Mouse (Mus musculus): ENCODE measurements around the gene Epha3. TPM values are rescaled to one million over a fixed set of nuclear protein-coding genes. Genes with fewer than 3 reads are reported as not detected.
A peak's percentile ranks its signal among the peaks of the same experiment; 100 is the strongest.

Gene Epha3
- 1.0 and 1.6 TPM in 2 replicates for polyA plus RNA-seq (2012; rRNA removed)

GRCm38 (mm10) chr16:63863913-63864330 is at the start of gene Epha3:
Epha3 (minus strand) TSS chr16:63864175.
- no peak within 1 kb of the TSS for H3K27ac ChIP-seq (ENCODE audit: control insufficient read depth, insufficient read depth, low read depth, low read length)
- no peaks in the 10 kb centered on the region for H3K36me3 ChIP-seq (ENCODE audit: control insufficient read depth, insufficient read depth, low read length)
- H3K4me3 ChIP-seq (ENCODE audit: control insufficient read depth, low read depth, low read length) = peak within 1 kb of the TSS; percentile 69
- H3K27me3 ChIP-seq (ENCODE audit: control insufficient read depth, insufficient read depth, low read length) = no peaks in the 10 kb centered on the region
- TF ChIP-seq POLR2A (IDR thresholded peaks at IDR 0.05; ENCODE audit: control insufficient read depth, low read depth, low read length) (no peak), CTCF (IDR thresholded peaks at IDR 0.05; ENCODE audit: control insufficient read depth, insufficient read depth, insufficient replicate concordance, low read depth, low read length) (no peak)
- peaks cover 2% of the 10 kb centered on the region for H3K4me1 ChIP-seq (ENCODE audit: control insufficient read depth, insufficient read depth, low read length)

- no peaks in the 10 kb centered on the region for H3K36me3 ChIP-seq (ENCODE audit: control insufficient read depth, insufficient read depth, low read length)
- no peaks in the 10 kb centered on the region for H3K27me3 ChIP-seq (ENCODE audit: control insufficient read depth, insufficient read depth, low read length)
- no peak for TF ChIP-seq CTCF (IDR thresholded peaks at IDR 0.05; ENCODE audit: control insufficient read depth, insufficient read depth, insufficient replicate concordance, low read depth, low read length)
- TF ChIP-seq POLR2A (IDR thresholded peaks at IDR 0.05; ENCODE audit: control insufficient read depth, low read depth, low read length) = no peak
- H3K4me3 ChIP-seq (ENCODE audit: control insufficient read depth, low read depth, low read length) = no peak overlapping the region
- no peak overlapping the region for H3K27ac ChIP-seq (ENCODE audit: control insufficient read depth, insufficient read depth, low read depth, low read length)
- H3K4me1 ChIP-seq (ENCODE audit: control insufficient read depth, insufficient read depth, low read length) = 0 out of 2 replicates have a peak, but pooled peaks cover 2% of the 10 kb centered on the region
Measured at GRCm38 (mm10) chr16:63903425-63903824, 39.5 kb upstream of the Epha3 start.

DNA sequence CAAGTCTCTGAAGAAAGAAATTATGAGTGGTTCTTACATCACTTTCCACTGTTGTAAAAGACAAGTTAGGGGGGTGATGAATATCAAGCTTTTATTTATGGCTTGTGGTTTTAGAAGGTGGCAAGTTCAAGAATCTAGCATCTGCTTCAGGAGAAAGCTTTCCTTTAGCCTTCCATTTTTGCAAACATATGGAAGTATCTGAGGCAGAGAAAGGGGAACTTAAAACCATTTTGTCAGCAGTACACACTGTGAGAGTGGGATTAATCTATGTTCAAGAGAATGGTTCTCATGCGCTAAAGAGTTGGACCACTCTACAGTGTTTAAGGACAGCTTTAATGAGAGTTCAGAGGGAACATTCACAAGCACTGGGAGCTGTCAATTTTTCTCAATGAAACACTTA is 17.2 kb upstream of the Epha3 start:
- Histone ChIP-seq H3K27me3 (ENCODE audit: control insufficient read depth, insufficient read depth, low read length) (no peaks in the 10 kb centered on the region), H3K4me1 (ENCODE audit: control insufficient read depth, insufficient read depth, low read length) (no peaks in the 10 kb centered on the region), H3K36me3 (ENCODE audit: control insufficient read depth, insufficient read depth, low read length) (no peaks in the 10 kb centered on the region), H3K4me3 (ENCODE audit: control insufficient read depth, low read depth, low read length) (no peak overlapping the region), H3K27ac (ENCODE audit: control insufficient read depth, insufficient read depth, low read depth, low read length) (no peak overlapping the region)
- TF ChIP-seq POLR2A (IDR thresholded peaks at IDR 0.05; ENCODE audit: control insufficient read depth, low read depth, low read length) (no peak), CTCF (IDR thresholded peaks at IDR 0.05; ENCODE audit: control insufficient read depth, insufficient read depth, insufficient replicate concordance, low read depth, low read length) (no peak)

DNA sequence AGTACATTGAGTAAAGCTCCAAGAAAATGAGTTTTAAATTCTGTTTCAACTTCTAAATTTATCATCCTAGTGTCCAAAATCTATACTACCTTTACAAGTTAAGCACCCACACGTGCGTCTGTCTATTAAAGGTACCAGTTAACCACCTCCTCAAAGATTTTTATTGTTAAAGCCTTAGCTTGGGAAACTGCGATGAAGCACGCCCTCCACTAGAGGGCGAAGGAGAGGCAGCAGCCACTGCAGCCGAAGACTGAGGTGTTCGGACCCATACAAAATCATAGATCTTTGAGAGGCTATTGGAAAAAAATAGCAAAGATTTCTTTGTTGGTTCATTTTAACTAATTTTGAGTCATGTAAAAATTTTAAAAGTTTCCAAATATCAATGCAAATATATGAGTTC is 8.3 kb upstream of the Epha3 start:
- Histone ChIP-seq H3K4me1 (ENCODE audit: control insufficient read depth, insufficient read depth, low read length) (no peaks in the 10 kb centered on the region), H3K4me3 (ENCODE audit: control insufficient read depth, low read depth, low read length) (no peak overlapping the region), H3K27ac (ENCODE audit: control insufficient read depth, insufficient read depth, low read depth, low read length) (no peak overlapping the region), H3K27me3 (ENCODE audit: control insufficient read depth, insufficient read depth, low read length) (no peaks in the 10 kb centered on the region), H3K36me3 (ENCODE audit: control insufficient read depth, insufficient read depth, low read length) (no peaks in the 10 kb centered on the region)
- TF ChIP-seq POLR2A (IDR thresholded peaks at IDR 0.05; ENCODE audit: control insufficient read depth, low read depth, low read length) (no peak), CTCF (IDR thresholded peaks at IDR 0.05; ENCODE audit: control insufficient read depth, insufficient read depth, insufficient replicate concordance, low read depth, low read length) (peak; percentile 89)

- Histone ChIP-seq H3K4me3 (ENCODE audit: control insufficient read depth, low read depth, low read length) (peak overlapping the region; percentile 69), H3K36me3 (ENCODE audit: control insufficient read depth, insufficient read depth, low read length) (no peaks in the 10 kb centered on the region), H3K27ac (ENCODE audit: control insufficient read depth, insufficient read depth, low read depth, low read length) (no peak overlapping the region), H3K4me1 (ENCODE audit: control insufficient read depth, insufficient read depth, low read length) (peaks cover 2% of the 10 kb centered on the region), H3K27me3 (ENCODE audit: control insufficient read depth, insufficient read depth, low read length) (no peaks in the 10 kb centered on the region)
- no peak for TF ChIP-seq POLR2A (IDR thresholded peaks at IDR 0.05; ENCODE audit: control insufficient read depth, low read depth, low read length)
- no peak for TF ChIP-seq CTCF (IDR thresholded peaks at IDR 0.05; ENCODE audit: control insufficient read depth, insufficient read depth, insufficient replicate concordance, low read depth, low read length)
Measured at GRCm38 (mm10) chr16:63864463-63864976, 545 bp upstream of the Epha3 start.

GRCm38 (mm10) chr16:63863181-63863580 is 794 bp downstream of the Epha3 start:
- Histone ChIP-seq H3K4me3 (ENCODE audit: control insufficient read depth, low read depth, low read length) (0 out of 2 replicates have a peak overlapping the region, but pooled peaks have one; percentile 17), H3K27me3 (ENCODE audit: control insufficient read depth, insufficient read depth, low read length) (no peaks in the 10 kb centered on the region), H3K4me1 (ENCODE audit: control insufficient read depth, insufficient read depth, low read length) (peaks cover 2% of the 10 kb centered on the region), H3K27ac (ENCODE audit: control insufficient read depth, insufficient read depth, low read depth, low read length) (no peak overlapping the region), H3K36me3 (ENCODE audit: control insufficient read depth, insufficient read depth, low read length) (no peaks in the 10 kb centered on the region)
- TF ChIP-seq CTCF (IDR thresholded peaks at IDR 0.05; ENCODE audit: control insufficient read depth, insufficient read depth, insufficient replicate concordance, low read depth, low read length) (no peak), POLR2A (IDR thresholded peaks at IDR 0.05; ENCODE audit: control insufficient read depth, low read depth, low read length) (no peak)

DNA sequence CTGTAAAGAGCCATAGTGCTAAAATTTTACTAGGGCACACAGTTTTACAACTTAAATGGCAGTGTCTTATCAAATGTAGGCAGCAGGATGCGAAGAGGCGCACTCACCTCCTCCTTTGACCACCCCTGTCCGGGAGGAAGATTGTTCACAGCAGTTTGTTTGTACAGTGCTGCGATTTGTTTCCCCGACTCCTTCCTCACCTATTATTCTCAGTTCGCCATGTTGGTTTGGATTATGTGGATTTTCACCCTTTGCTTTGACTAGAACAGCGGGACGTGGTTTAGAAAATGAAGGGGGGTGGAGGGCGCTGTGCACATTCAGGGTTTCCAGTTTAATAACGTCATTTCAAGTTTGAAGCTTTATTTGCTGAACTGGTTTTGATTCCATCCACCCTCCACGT is 6.4 kb downstream of the Epha3 start:
- no peaks in the 10 kb centered on the region for H3K4me1 ChIP-seq (ENCODE audit: control insufficient read depth, insufficient read depth, low read length)
- no peaks in the 10 kb centered on the region for H3K27me3 ChIP-seq (ENCODE audit: control insufficient read depth, insufficient read depth, low read length)
- no peak overlapping the region for H3K27ac ChIP-seq (ENCODE audit: control insufficient read depth, insufficient read depth, low read depth, low read length)

More for the DNA sequence above, 6.4 kb downstream of the Epha3 start:
- Histone ChIP-seq H3K36me3 (ENCODE audit: control insufficient read depth, insufficient read depth, low read length) (no peaks in the 10 kb centered on the region), H3K4me3 (ENCODE audit: control insufficient read depth, low read depth, low read length) (no peak overlapping the region)
- TF ChIP-seq POLR2A (IDR thresholded peaks at IDR 0.05; ENCODE audit: control insufficient read depth, low read depth, low read length) (no peak), CTCF (IDR thresholded peaks at IDR 0.05; ENCODE audit: control insufficient read depth, insufficient read depth, insufficient replicate concordance, low read depth, low read length) (no peak)

Measured in testis, adult 2 months (tissue).